Mouse (Mus musculus) CH12.LX (cell line): ENCODE data around the gene Moxd1. TPM values are rescaled to one million over a fixed set of nuclear protein-coding genes. Genes with fewer than 3 reads are reported as not detected.
A peak's percentile ranks its signal among the peaks of the same experiment; 100 is the strongest.

ENCODE experiments used
- DNase-seq: peaks from one replicate; pipeline ENCODE4 v3.0.0-alpha.2; 2013; ENCODE audit errors: extremely low read depth
- H3K27ac ChIP-seq: 2 replicates; pipeline ENCODE4 v1.5.1; 2012; ENCODE audit warnings: low read depth, mild to moderate bottlenecking, control low read depth, moderate library complexity; ENCODE audit not compliant: insufficient read depth
- H3K27me3 ChIP-seq: replicated peaks from 2 replicates; pipeline ENCODE3; 2012; ENCODE audit warnings: inconsistent platforms
- H3K36me3 ChIP-seq, 2 experiments: replicated peaks in 1 of 2; 2 replicates each; pipeline versions ENCODE3 to v1.6.1; 2012; ENCODE audit warnings: inconsistent platforms in 1 of 2, low read length in 1 of 2, mild to moderate bottlenecking in 1 of 2, mixed read lengths in 1 of 2, moderate library complexity in 1 of 2; ENCODE audit not compliant: control insufficient read depth in 1 of 2, insufficient read depth in 1 of 2
- H3K4me1 ChIP-seq, 2 experiments: 2 replicates each; pipeline ENCODE4 v1.6.1; 2012; ENCODE audit warnings: inconsistent platforms in 1 of 2, moderate library complexity in 1 of 2; ENCODE audit not compliant: insufficient read depth in 2 of 2, control insufficient read depth in 1 of 2
- H3K4me2 ChIP-seq: 2 replicates; pipeline ENCODE4 v1.6.1; 2012; ENCODE audit warnings: low read depth, mild to moderate bottlenecking, control low read depth; ENCODE audit not compliant: poor library complexity, insufficient read depth, severe bottlenecking
- H3K4me3 ChIP-seq, 3 experiments: fragments of 150-350 bp in 1 of 3; sonication (generic) in 1 of 3; replicated peaks in 1 of 3; 2 replicates each; pipeline versions ENCODE3 to v1.5.1; 2011 to 2012; ENCODE audit warnings: low read depth in 2 of 3, low read length in 2 of 3, mild to moderate bottlenecking in 2 of 3, moderate library complexity in 2 of 3, control low read depth in 1 of 3, improper control_type of control experiment in 1 of 3, inconsistent platforms in 1 of 3, mixed read lengths in 1 of 3; ENCODE audit not compliant: poor library complexity in 1 of 3
- H3K79me2 ChIP-seq: replicated peaks from 2 replicates; pipeline ENCODE4 v1.6.1; 2012; ENCODE audit warnings: mild to moderate bottlenecking, moderate library complexity; ENCODE audit not compliant: control insufficient read depth, poor library complexity, insufficient read depth, severe bottlenecking; ENCODE audit errors: extremely low read depth
- H3K9ac ChIP-seq: 2 replicates; pipeline ENCODE4 v1.6.1; 2012; ENCODE audit warnings: low read depth, mild to moderate bottlenecking, control low read depth, moderate library complexity; ENCODE audit not compliant: insufficient read depth
- H3K9me3 ChIP-seq: replicated peaks from 2 replicates; pipeline ENCODE3; 2012; ENCODE audit warnings: low read length, inconsistent platforms, mixed read lengths
- BHLHE40 ChIP-seq: IDR thresholded peaks from 2 replicates; pipeline ENCODE4 v1.6.1; 2011; ENCODE audit warnings: mild to moderate bottlenecking, low read depth, low read length, improper control_type of control experiment
- CHD1 ChIP-seq: IDR thresholded peaks from 2 replicates; pipeline ENCODE4 v1.6.1; 2012; ENCODE audit warnings: low read depth, low read length, improper control_type of control experiment, inconsistent platforms
- CTCF ChIP-seq, 2 experiments: IDR thresholded peaks in 1 of 2; conservative IDR thresholded peaks in 1 of 2; 2 replicates each; pipeline ENCODE4 v1.5.1; 2011 to 2012; ENCODE audit warnings: low read depth in 2 of 2, low read length in 2 of 2, improper control_type of control experiment in 1 of 2, inconsistent platforms in 1 of 2, mild to moderate bottlenecking in 1 of 2, moderate library complexity in 1 of 2
- E2F4 ChIP-seq: IDR thresholded peaks from 2 replicates; pipeline ENCODE4 v1.6.1; 2011; ENCODE audit warnings: low read depth, low read length, improper control_type of control experiment; ENCODE audit not compliant: insufficient replicate concordance
- ELF1 ChIP-seq: IDR thresholded peaks from 2 replicates; pipeline ENCODE4 v1.6.1; 2014; ENCODE audit warnings: low read depth, mild to moderate bottlenecking, inconsistent platforms, low read length, improper control_type of control experiment
- ETS1 ChIP-seq: conservative IDR thresholded peaks from 2 replicates; pipeline ENCODE4 v1.6.1; 2012; ENCODE audit warnings: low read depth, mild to moderate bottlenecking, inconsistent platforms, low read length, improper control_type of control experiment, moderate library complexity
- HCFC1 ChIP-seq: IDR thresholded peaks from 2 replicates; pipeline ENCODE4 v1.6.1; 2012; ENCODE audit warnings: low read depth, mild to moderate bottlenecking, inconsistent platforms, low read length, improper control_type of control experiment
- IRF4 ChIP-seq: IDR thresholded peaks from 2 replicates; pipeline ENCODE4 v1.6.1; 2014; ENCODE audit warnings: low read depth, mild to moderate bottlenecking, inconsistent platforms, low read length, improper control_type of control experiment
- KAT2A ChIP-seq: IDR thresholded peaks from 2 replicates; pipeline ENCODE4 v1.6.1; 2012; ENCODE audit warnings: low read length, improper control_type of control experiment, inconsistent platforms; ENCODE audit not compliant: insufficient replicate concordance
- MAFK ChIP-seq: IDR thresholded peaks from 2 replicates; pipeline ENCODE4 v1.6.1; 2011; ENCODE audit warnings: low read length, improper control_type of control experiment; ENCODE audit not compliant: insufficient replicate concordance
- MAX ChIP-seq: IDR thresholded peaks from 2 replicates; pipeline ENCODE4 v1.6.1; 2011; ENCODE audit warnings: low read length, improper control_type of control experiment
- MAZ ChIP-seq: IDR thresholded peaks from 2 replicates; pipeline ENCODE4 v1.6.1; 2012; ENCODE audit warnings: low read depth, mild to moderate bottlenecking, inconsistent platforms, low read length, improper control_type of control experiment, moderate library complexity
- MYC ChIP-seq: IDR thresholded peaks from 2 replicates; pipeline ENCODE4 v1.6.1; 2011; ENCODE audit warnings: low read depth, mild to moderate bottlenecking, improper control_type of control experiment, low read length
- PAX5 ChIP-seq: IDR thresholded peaks from 2 replicates; pipeline ENCODE4 v1.6.1; 2012; ENCODE audit warnings: low read length, inconsistent platforms, mixed read lengths
- POLR2AphosphoS2 ChIP-seq: IDR thresholded peaks from 2 replicates; pipeline ENCODE4 v1.6.1; 2011; ENCODE audit warnings: low read depth, low read length, improper control_type of control experiment
- RAD21 ChIP-seq: IDR thresholded peaks from 2 replicates; pipeline ENCODE4 v1.6.1; 2011; ENCODE audit warnings: low read depth, mild to moderate bottlenecking, low read length, improper control_type of control experiment, moderate library complexity
- RCOR1 ChIP-seq: conservative IDR thresholded peaks from 2 replicates; pipeline ENCODE4 v1.6.1; 2012; ENCODE audit warnings: low read depth, mild to moderate bottlenecking, inconsistent platforms, low read length, improper control_type of control experiment
- SIN3A ChIP-seq: IDR thresholded peaks from 2 replicates; pipeline ENCODE4 v1.6.1; 2012; ENCODE audit warnings: low read length, improper control_type of control experiment, inconsistent platforms
- SMC3 ChIP-seq: IDR thresholded peaks from 2 replicates; pipeline ENCODE4 v1.6.1; 2011; ENCODE audit warnings: low read depth, low read length, improper control_type of control experiment
- TCF12 ChIP-seq: IDR thresholded peaks from 2 replicates; pipeline ENCODE4 v1.6.1; 2014; ENCODE audit warnings: low read depth, mild to moderate bottlenecking, inconsistent platforms, low read length, improper control_type of control experiment
- UBTF ChIP-seq: IDR thresholded peaks from 2 replicates; pipeline ENCODE4 v1.6.1; 2012; ENCODE audit warnings: low read depth, mild to moderate bottlenecking, inconsistent platforms, low read length, improper control_type of control experiment, moderate library complexity
- USF2 ChIP-seq: conservative IDR thresholded peaks from 2 replicates; pipeline ENCODE4 v1.6.1; 2011; ENCODE audit warnings: low read depth, low read length, improper control_type of control experiment
- ZMIZ1 ChIP-seq: IDR thresholded peaks from 2 replicates; pipeline ENCODE4 v1.6.1; 2012; ENCODE audit warnings: low read depth, mild to moderate bottlenecking, inconsistent platforms, low read length, improper control_type of control experiment
- ZNF384 ChIP-seq: IDR thresholded peaks from 2 replicates; pipeline ENCODE4 v1.6.1; 2012; ENCODE audit warnings: low read depth, low read length, improper control_type of control experiment, inconsistent platforms
- dilution Hi-C: fragments of 300-500 bp; cut with MboI; formaldehyde crosslinking; loops from 2 replicates; pipeline ENCODE4 v1.14.3; 2020; ENCODE audit warnings: low sequenced_read_pairs; ENCODE audit not compliant: extremely low pct_unique_long_range_greater_than_20kb, extremely low pct_ligation_motif_present
- in situ Hi-C: fragments of 300-500 bp; cut with MboI; formaldehyde crosslinking; loops from 3 replicates; pipeline ENCODE4 v1.14.3; 2019; ENCODE audit warnings: low sequenced_read_pairs, low pct_ligation_motif_present, low pct_unique_long_range_greater_than_20kb, mixed read lengths
- polyA plus RNA-seq: library from polyadenylated mRNA; unstranded; fragments of >175 nt; gene quantifications from 2 replicates; pipeline ENCODE4 v1.2.1, GENCODE M21; 2012; ENCODE audit warnings: low read depth; ENCODE audit not compliant: insufficient read length
- total RNA-seq, 2 experiments: library from RNA; depleted of rRNA; stranded (reverse); fragments of 300-350 nt in 1 of 2; fragments of >200 nt in 1 of 2; gene quantifications; 2 replicates each; pipeline ENCODE4 v1.2.3; 2012 to 2014

The Moxd1 gene
- total and polyA plus RNA-seq, 3 experiments: not detected

DNA sequence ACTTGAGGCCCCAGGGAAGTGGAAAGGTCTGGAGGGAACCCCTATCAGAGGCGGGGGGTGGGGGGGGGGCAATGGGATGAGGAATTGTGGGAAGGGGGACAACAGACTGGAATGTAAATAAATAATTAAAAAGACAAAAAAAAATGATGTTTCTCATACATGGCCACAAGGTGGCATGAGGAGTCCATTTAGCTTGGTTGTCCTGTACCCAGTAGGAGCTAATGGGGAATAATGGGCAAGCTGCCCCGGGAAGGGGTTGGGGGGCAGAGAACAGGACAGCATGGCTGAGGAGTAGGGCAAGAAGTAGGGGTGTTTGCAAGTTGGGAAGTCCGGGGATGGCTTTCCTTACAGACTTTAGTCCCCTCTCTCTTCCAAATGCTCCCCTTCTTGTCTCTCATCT is 109.5 kb downstream of the Moxd1 start:
- H3K4me1 ChIP-seq: no peaks in the 10 kb centered on the region
- no peaks in the 10 kb centered on the region for H3K9me3 ChIP-seq
- H3K4me2 ChIP-seq: peak overlapping the region; percentile 58; the same call in 1 of the 2 replicates
- dilution Hi-C loops (no loop called here), in situ Hi-C loops (no loop called here)
- no peaks in the 10 kb centered on the region for H3K79me2 ChIP-seq
- TF ChIP-seq ELF1 (no peak), CTCF (conservative IDR thresholded peaks at IDR 0.05 in 1 of 2, IDR thresholded peaks at IDR 0.05 in 1 of 2; ENCODE audit: low read depth in 2 of 2, low read length in 2 of 2) (peak in 1 of 2 experiments; percentile 63; a peak in 2 of 4 replicates), HCFC1 (no peak), ZMIZ1 (no peak), ZNF384 (peak; percentile 63; the same call in 1 of the 2 replicates), RAD21 (peak; percentile 54), SMC3 (peak; percentile 41)
- H3K4me3 ChIP-seq: no peak overlapping the region
- H3K9ac ChIP-seq: no peak overlapping the region
- DNase-seq: peak; percentile 2
- H3K27me3 ChIP-seq: no peaks in the 10 kb centered on the region
- no peaks in the 10 kb centered on the region for H3K36me3 ChIP-seq
- H3K27ac ChIP-seq: no peak overlapping the region

DNA sequence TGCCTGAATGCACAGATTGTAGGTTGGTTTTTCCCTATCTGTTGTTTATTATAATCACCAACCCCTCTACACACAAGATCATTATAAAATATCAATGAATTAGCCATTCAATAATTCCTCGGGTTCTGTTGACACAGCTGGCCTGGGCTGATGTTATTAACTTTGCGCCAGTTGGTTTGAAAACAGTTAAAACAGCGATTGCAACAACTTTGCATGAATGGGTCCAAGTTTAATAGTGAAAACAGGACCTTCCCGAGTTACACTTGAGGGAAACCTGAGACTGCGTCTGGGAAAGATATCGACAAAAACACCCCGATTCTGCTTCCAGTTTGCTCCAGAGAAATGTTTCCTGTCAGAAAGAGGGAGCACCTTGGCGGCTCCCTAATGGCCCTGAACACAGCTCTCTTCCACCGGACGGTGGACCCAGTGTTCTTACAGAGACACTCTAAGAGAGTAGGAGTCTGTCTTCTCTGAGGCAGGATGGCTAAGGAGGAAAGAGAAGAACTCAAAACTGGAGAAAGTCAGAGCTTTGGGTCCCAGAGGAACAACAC is 116.4 kb downstream of the Moxd1 start:
- no peak overlapping the region for H3K4me3 ChIP-seq
- H3K27ac ChIP-seq: no peak overlapping the region
- no peak for DNase-seq
- dilution Hi-C loops: no loop called here
- in situ Hi-C loops: no loop called here
- no peak overlapping the region for H3K4me2 ChIP-seq
- peaks cover 0 to 11% of the 10 kb centered on the region in 2 experiments; a peak in 1 of 4 replicates for H3K4me1 ChIP-seq
- H3K9ac ChIP-seq: no peak overlapping the region
- TF ChIP-seq POLR2AphosphoS2 (no peak), E2F4 (no peak), SIN3A (no peak), ELF1 (no peak), MAX (no peak), MAFK (no peak), CHD1 (no peak), IRF4 (no peak), PAX5 (no peak), BHLHE40 (no peak), KAT2A (no peak), RCOR1 (no peak), UBTF (no peak), TCF12 (no peak), USF2 (no peak), ZMIZ1 (no peak), MYC (no peak), MAZ (no peak), ETS1 (no peak)
- H3K79me2 ChIP-seq: no peaks in the 10 kb centered on the region
- H3K27me3 ChIP-seq: no peaks in the 10 kb centered on the region
- H3K36me3 ChIP-seq: no peaks in the 10 kb centered on the region
- H3K9me3 ChIP-seq: no peaks in the 10 kb centered on the region
